Mouse (Mus musculus): ENCODE results near the gene Parg. TPM values are rescaled to one million over a fixed set of nuclear protein-coding genes. Genes with fewer than 3 reads are reported as not detected.

Gene Parg
- polyA plus RNA-seq, 1 experiment from 2014 or later: 36.9 TPM

DNA sequence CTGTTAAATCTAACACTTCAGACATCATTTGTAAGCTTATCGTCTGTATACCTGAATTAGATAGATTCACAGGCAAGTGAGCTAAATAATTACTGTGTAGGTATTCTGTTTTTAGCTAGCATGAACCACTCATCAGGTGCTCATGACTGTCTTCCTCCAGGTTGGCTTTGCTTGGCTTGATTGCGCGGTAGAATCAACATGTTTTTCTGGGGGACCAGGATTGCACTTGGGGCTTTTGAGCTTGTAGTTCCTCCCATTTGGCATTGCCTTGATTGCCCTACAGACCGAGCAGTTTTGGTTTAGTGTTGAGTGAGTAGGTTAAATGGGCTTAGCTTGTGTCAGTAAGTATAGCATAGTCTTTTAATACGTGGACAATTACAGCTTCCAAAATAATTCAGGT is 39.5 kb upstream of the Parg start:
- ATAC-seq (ENCODE audit: low read depth): no peak
- Histone ChIP-seq H3K9me3 (ENCODE audit: control insufficient read depth, low read length) (no peaks in the 10 kb centered on the region), H3K4me1 (ENCODE audit: control insufficient read depth, insufficient read depth, low read length) (peaks cover 23% of the 10 kb centered on the region), H3K36me3 (ENCODE audit: control insufficient read depth, insufficient read depth, low read length) (no peaks in the 10 kb centered on the region), H3K4me2 (ENCODE audit: low read depth, low read length) (no peak overlapping the region), H3K9ac (replicated peaks; ENCODE audit: low read depth, low read length) (no peak overlapping the region), H3K27me3 (ENCODE audit: control insufficient read depth, insufficient read depth, low read length) (no peaks in the 10 kb centered on the region), H3K4me3 (ENCODE audit: low read depth, low read length) (no peak overlapping the region), H3K27ac (ENCODE audit: low read depth, low read length) (no peak overlapping the region)
- WGBS: 90% methylated on average over 5 of the region's 5 CpGs

DNA sequence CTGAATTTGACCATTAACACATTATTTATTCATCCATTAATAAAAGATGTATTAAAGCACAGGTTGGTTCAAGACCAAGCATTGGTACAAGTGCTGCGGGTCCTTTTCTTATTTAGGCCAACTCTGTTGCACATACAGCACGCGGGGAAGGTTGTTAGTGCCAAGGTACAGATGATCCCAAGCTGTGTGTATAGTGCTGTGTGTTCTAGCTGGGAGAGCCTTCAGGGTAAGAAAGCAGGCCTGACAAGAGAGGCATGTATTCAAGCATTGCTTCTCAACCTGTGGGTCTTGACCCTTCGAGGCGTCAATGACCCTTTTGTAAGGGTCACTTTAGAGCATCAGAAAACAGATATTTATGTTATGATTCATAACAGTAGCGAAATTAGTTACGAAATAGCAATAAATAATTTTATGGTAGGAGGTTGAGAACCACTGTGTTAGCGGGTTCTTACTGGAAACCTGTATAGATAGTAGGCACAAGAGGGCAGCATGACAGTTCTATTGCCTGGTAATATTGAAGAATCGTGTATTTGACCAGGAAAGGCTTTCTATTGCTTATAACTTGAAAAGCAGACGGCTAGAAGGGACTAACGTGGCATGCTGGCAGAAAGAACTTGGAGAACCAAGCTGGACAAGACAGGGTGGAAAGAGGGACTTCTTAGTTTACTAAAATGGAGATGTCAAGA is 38.4 kb upstream of the Parg start:
- WGBS: 93% methylated on average over 11 of the region's 11 CpGs

DNA sequence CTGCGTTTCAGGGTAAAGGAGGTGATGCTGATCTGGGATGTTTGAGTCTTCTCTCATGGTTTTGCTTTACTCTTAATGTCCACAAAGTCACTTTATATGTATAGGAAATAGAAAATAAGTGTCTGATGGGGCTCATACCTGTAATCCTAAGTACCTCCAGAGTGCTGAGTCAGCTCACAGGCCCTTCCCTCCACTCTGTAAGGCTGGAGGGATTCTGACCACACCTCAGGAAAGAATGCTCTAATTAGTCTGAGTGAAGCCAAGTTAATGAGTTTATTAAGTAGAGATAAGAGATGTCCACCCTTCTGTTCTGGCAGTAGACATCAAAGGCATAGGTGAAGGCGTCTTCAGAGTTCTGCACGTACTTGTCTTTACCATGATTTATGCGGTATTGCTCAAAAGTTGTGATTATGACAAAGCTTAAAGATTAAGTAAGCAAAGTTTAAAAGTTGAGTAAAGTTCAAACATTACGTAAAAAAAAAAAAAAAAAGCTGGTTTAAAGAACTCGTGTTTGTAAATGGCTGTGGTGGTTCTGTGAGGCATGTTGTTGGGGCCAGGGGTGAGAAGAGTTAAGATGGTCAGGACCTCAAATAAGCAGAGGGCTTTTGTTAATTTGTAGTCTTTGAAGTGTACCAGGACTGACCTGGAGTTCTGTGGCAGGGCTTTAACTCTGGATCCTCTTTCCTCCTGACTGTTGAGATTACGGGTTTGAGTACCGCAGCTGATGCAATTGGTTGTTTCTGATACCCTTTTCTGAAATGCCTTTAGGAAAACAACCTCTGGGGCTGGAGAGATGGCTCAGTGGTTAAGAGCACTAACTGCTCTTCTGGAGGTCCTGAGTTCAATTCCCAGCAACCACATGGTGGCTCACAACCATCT is 37.3 kb upstream of the Parg start:
- peaks cover 18% of the 10 kb centered on the region for H3K4me1 ChIP-seq (ENCODE audit: control insufficient read depth, insufficient read depth, low read length)
- no peak overlapping the region for H3K4me3 ChIP-seq (ENCODE audit: low read depth, low read length)
- no peak for ATAC-seq (ENCODE audit: low read depth)
- H3K27me3 ChIP-seq (ENCODE audit: control insufficient read depth, insufficient read depth, low read length): no peaks in the 10 kb centered on the region
- no peaks in the 10 kb centered on the region for H3K9me3 ChIP-seq (ENCODE audit: control insufficient read depth, low read length)
- H3K9ac ChIP-seq (replicated peaks; ENCODE audit: low read depth, low read length): no peak overlapping the region
- no peak overlapping the region for H3K4me2 ChIP-seq (ENCODE audit: low read depth, low read length)
- WGBS: 82% methylated on average over 8 of the region's 8 CpGs
- H3K36me3 ChIP-seq (ENCODE audit: control insufficient read depth, insufficient read depth, low read length): no peaks in the 10 kb centered on the region
- H3K27ac ChIP-seq (ENCODE audit: low read depth, low read length): no peak overlapping the region

More for the DNA sequence above, 38.4 kb upstream of the Parg start:
- Histone ChIP-seq H3K9me3 (ENCODE audit: control insufficient read depth, low read length) (no peaks in the 10 kb centered on the region), H3K36me3 (ENCODE audit: control insufficient read depth, insufficient read depth, low read length) (no peaks in the 10 kb centered on the region), H3K4me3 (ENCODE audit: low read depth, low read length) (no peak overlapping the region), H3K27me3 (ENCODE audit: control insufficient read depth, insufficient read depth, low read length) (no peaks in the 10 kb centered on the region), H3K9ac (replicated peaks; ENCODE audit: low read depth, low read length) (no peak overlapping the region), H3K27ac (ENCODE audit: low read depth, low read length) (no peak overlapping the region), H3K4me2 (ENCODE audit: low read depth, low read length) (no peak overlapping the region), H3K4me1 (ENCODE audit: control insufficient read depth, insufficient read depth, low read length) (peaks cover 23% of the 10 kb centered on the region)
- ATAC-seq (ENCODE audit: low read depth): no peak

DNA sequence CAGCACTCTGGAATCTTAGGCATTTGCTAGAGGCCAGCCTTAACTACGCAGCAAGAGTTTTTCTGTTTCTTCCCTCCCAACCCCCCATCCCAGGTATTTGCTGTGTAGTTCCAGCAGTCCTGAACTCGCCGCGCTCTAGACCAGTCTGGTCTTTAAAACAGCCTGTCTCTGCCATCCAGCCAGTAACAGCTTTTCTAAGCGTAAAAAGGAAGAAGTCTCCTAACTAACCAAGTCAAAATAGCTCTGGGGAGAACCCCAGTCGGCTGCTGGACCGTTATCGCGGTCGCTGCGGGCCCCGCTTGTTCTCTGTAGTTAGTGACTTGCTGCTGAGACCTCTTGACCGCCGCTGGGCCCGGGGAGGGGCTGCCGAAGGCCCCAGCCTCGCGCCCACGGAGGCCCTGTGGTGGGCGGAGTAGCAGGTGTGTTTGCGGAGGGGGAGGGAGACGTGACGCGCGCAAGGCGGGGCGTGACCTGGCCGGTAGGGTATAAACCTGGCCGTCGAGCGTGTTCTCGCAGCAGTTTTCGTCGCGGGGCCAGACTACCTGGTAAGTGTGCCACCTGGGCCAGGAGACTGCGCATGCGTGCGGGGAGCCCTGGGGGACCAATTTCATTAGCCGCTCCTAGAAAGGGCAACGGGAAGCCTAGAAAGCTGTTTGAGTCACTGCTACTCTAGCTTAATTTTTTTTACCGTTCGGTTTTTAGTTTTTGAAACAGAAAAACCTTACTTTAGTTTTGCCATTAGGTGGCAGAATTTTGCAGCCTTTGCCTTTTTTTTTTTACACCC is 36.3 kb upstream of the Parg start:
- peak; percentile 66; the same call in 1 of the 2 replicates for ATAC-seq (ENCODE audit: low read depth)
- Histone ChIP-seq H3K4me2 (ENCODE audit: low read depth, low read length) (peak overlapping the region; percentile 88), H3K27me3 (ENCODE audit: control insufficient read depth, insufficient read depth, low read length) (no peaks in the 10 kb centered on the region), H3K4me3 (ENCODE audit: low read depth, low read length) (peak overlapping the region; percentile 41), H3K27ac (ENCODE audit: low read depth, low read length) (no peak overlapping the region), H3K9ac (replicated peaks; ENCODE audit: low read depth, low read length) (peak overlapping the region; percentile 47), H3K36me3 (ENCODE audit: control insufficient read depth, insufficient read depth, low read length) (no peaks in the 10 kb centered on the region), H3K4me1 (ENCODE audit: control insufficient read depth, insufficient read depth, low read length) (peaks cover 15% of the 10 kb centered on the region), H3K9me3 (ENCODE audit: control insufficient read depth, low read length) (no peaks in the 10 kb centered on the region)
- whole genome bisulfite sequencing: 1% methylated on average over 39 of the region's 42 CpGs

DNA sequence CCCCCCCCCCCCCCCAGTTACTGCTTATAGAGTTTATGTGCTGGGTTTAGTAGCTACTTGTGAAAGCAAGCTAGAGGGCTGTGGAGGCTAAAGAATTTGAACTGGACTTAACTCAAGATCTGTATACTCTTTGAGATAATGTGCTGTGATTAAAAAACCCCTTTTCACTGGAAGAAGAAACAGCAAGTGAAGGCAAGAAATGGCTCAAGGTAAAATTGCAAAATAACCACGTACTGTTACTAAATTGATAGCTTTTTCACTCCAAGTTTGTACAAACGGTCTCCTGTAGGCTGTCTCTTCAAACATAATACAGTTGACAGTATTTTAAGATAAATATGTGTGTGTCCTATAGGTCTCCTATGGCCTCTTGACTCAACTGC is 35.7 kb upstream of the Parg start:
- peaks cover 9% of the 10 kb centered on the region for H3K4me1 ChIP-seq (ENCODE audit: control insufficient read depth, insufficient read depth, low read length)
- H3K36me3 ChIP-seq (ENCODE audit: control insufficient read depth, insufficient read depth, low read length): no peaks in the 10 kb centered on the region
- no peak for ATAC-seq (ENCODE audit: low read depth)
- H3K9me3 ChIP-seq (ENCODE audit: control insufficient read depth, low read length): no peaks in the 10 kb centered on the region
- no peaks in the 10 kb centered on the region for H3K27me3 ChIP-seq (ENCODE audit: control insufficient read depth, insufficient read depth, low read length)
- no peak overlapping the region for H3K27ac ChIP-seq (ENCODE audit: low read depth, low read length)
- no peak overlapping the region; the same call in 1 of the 2 replicates for H3K9ac ChIP-seq (replicated peaks; ENCODE audit: low read depth, low read length)
- H3K4me2 ChIP-seq (ENCODE audit: low read depth, low read length): peak overlapping the region; percentile 88
- WGBS: 78% methylated on average over 2 of the region's 2 CpGs
- H3K4me3 ChIP-seq (ENCODE audit: low read depth, low read length): no peak overlapping the region

DNA sequence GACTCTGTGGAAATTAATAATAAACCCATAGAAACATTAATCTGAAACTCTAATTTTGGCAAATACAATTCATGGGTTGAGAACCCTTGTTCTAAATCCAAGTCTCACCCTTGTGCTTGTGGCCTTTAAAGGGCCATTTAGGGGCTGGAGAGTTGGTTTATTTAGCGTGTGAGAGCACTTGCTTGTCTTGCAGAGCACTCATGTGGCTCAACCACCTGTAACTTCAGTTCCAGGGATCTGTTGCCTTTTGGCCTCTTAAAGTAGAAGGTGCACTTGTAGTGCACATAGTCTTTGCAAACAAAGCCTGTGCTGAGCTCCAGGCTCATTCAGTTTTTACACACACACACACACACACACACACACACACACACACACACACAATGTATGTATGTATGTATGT is 34.9 kb upstream of the Parg start:
- WGBS: 100% methylated on average over 1 of the region's 1 CpGs
- Histone ChIP-seq H3K36me3 (ENCODE audit: control insufficient read depth, insufficient read depth, low read length) (no peaks in the 10 kb centered on the region), H3K9ac (replicated peaks; ENCODE audit: low read depth, low read length) (no peak overlapping the region), H3K27ac (ENCODE audit: low read depth, low read length) (no peak overlapping the region), H3K9me3 (ENCODE audit: control insufficient read depth, low read length) (no peaks in the 10 kb centered on the region), H3K4me2 (ENCODE audit: low read depth, low read length) (no peak overlapping the region), H3K4me3 (ENCODE audit: low read depth, low read length) (no peak overlapping the region), H3K27me3 (ENCODE audit: control insufficient read depth, insufficient read depth, low read length) (no peaks in the 10 kb centered on the region), H3K4me1 (ENCODE audit: control insufficient read depth, insufficient read depth, low read length) (peaks cover 8% of the 10 kb centered on the region; the same call in 1 of the 2 replicates)
- no peak for ATAC-seq (ENCODE audit: low read depth)

DNA sequence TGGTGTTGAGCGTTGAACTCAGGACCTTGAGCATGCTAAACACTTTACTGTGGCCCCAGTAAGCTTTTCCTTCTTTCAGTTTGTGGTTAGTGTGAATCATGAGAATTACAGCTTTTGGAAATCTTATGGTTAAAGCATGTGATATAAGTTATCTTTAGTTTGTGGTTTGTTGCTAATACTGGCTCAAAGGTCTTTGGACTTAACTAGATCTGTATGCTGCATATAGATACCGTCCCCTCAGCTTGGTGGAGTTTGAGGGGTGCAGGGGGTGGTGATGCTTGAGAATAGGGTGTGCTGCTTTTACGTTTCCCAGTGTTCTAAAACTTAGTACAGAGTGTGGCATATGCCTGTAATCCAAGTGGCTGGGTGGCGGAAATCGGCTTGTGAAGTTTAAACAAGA is 34.4 kb upstream of the Parg start:
- no peaks in the 10 kb centered on the region; the same call in 1 of the 2 replicates for H3K36me3 ChIP-seq (ENCODE audit: control insufficient read depth, insufficient read depth, low read length)
- no peak overlapping the region for H3K4me3 ChIP-seq (ENCODE audit: low read depth, low read length)
- ATAC-seq (ENCODE audit: low read depth): no peak
- peaks cover 8% of the 10 kb centered on the region; the same call in 1 of the 2 replicates for H3K4me1 ChIP-seq (ENCODE audit: control insufficient read depth, insufficient read depth, low read length)
- no peaks in the 10 kb centered on the region for H3K9me3 ChIP-seq (ENCODE audit: control insufficient read depth, low read length)
- H3K9ac ChIP-seq (replicated peaks; ENCODE audit: low read depth, low read length): no peak overlapping the region
- no peak overlapping the region for H3K27ac ChIP-seq (ENCODE audit: low read depth, low read length)
- 91% methylated on average over 5 of the region's 5 CpGs for WGBS
- H3K4me2 ChIP-seq (ENCODE audit: low read depth, low read length): no peak overlapping the region
- no peaks in the 10 kb centered on the region for H3K27me3 ChIP-seq (ENCODE audit: control insufficient read depth, insufficient read depth, low read length)

DNA sequence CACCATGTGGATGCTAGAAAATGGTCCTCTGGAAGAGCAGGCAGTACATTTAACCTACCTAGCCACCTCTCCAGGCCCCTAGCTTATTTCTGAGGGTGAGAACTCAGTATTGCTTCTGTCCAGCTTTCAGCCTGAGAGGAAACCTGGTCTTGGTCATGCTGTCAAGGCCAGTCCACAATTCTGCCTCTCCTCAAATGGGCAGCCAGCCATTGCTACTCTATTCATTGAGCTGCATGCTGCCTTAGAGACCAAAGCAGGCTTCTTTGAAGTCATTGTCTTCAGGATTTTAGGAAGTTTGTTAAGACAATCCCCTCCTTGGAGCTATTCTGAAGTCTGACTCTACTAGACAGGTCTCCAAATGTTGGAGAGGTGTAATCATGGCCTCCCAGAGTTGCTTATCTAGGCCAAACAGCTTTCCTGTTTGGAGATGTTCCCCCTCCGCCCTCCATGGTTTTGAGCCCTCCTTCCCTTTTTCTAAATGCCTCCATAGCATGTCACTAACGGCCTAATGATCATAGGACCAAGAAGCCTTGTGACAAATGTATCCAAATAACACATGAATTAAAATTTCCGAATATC is 33.0 kb upstream of the Parg start:
- Histone ChIP-seq H3K9me3 (ENCODE audit: control insufficient read depth, low read length) (no peaks in the 10 kb centered on the region), H3K4me3 (ENCODE audit: low read depth, low read length) (no peak overlapping the region), H3K4me2 (ENCODE audit: low read depth, low read length) (no peak overlapping the region), H3K36me3 (ENCODE audit: control insufficient read depth, insufficient read depth, low read length) (peaks cover 10% of the 10 kb centered on the region; the same call in 1 of the 2 replicates), H3K27ac (ENCODE audit: low read depth, low read length) (no peak overlapping the region), H3K27me3 (ENCODE audit: control insufficient read depth, insufficient read depth, low read length) (no peaks in the 10 kb centered on the region), H3K9ac (replicated peaks; ENCODE audit: low read depth, low read length) (no peak overlapping the region), H3K4me1 (ENCODE audit: control insufficient read depth, insufficient read depth, low read length) (peaks cover 8% of the 10 kb centered on the region; the same call in 1 of the 2 replicates)
- WGBS: 72% methylated on average over 3 of the region's 3 CpGs
- ATAC-seq (ENCODE audit: low read depth): no peak

Data from neural tube, embryonic 14.5 days (tissue).